8 mouse cellular contexts compared by ENCODE assay signal in the genomic region with DNA sequence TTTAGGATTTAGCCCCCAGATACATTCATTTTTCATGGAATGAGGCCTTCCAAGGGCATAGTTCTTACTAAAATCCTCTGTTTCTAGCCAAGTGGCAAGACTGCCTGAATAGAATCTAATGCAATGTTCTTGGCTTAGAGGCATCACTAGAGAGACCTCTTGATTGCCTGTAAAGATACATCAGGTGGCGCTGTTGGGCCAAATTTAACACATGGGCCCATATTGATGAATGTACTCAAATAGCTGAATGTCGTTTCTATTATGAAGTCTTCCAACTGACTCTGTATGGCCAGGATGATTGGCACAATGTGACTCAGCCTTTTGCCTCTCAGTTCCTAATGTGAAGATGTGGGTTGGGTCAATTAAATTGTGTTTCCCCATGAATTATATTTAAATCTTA.
A peak's percentile ranks its signal among the peaks of the same experiment; 100 is the strongest.
DNase-seq lines count a peak whose midpoint lies in the region; TF ChIP-seq lines count a peak whose summit lies in the region.
"Had no signal": no experiment of that assay in that cellular context is flagged by ENCODE, and none has a peak within 500 bp of the region (broad histone marks: within the 10 kb centered on the region; RNA-seq: fewer than 3 reads in every experiment).

No protein-coding gene starts in this region.

- no peaks in the 10 kb centered on the region for H3K27me3 ChIP-seq in MEL (ENCODE audit: control insufficient read depth in 1 of 2, insufficient read depth in 2 of 2, low read length in 2 of 2)
- H3K27me3 ChIP-seq: embryonic facial prominence, embryonic 13.5 days had no signal

- no peaks in the 10 kb centered on the region for H3K9me3 ChIP-seq in MEL (replicated peaks; ENCODE audit: insufficient read depth, low read length)
- H3K9me3 ChIP-seq: embryonic facial prominence, embryonic 13.5 days had no signal

- peaks cover 0 to 14% of the 10 kb centered on the region in 2 experiments; a peak in 2 of 4 replicates for H3K36me3 ChIP-seq in MEL (ENCODE audit: control insufficient read depth in 1 of 2, insufficient read depth in 2 of 2, low read length in 2 of 2)
- H3K36me3 ChIP-seq: embryonic facial prominence, embryonic 13.5 days had no signal

- TF ChIP-seq RAD21 in MEL (IDR thresholded peaks at IDR 0.05; ENCODE audit: low read depth, low read length), result peak; percentile 95

- no peak overlapping the region for H3K4me3 ChIP-seq in MEL (ENCODE audit: control insufficient read depth in 1 of 2, insufficient read depth in 1 of 2, low read depth in 2 of 2, low read length in 2 of 2)
- H3K4me3 ChIP-seq: embryonic facial prominence, embryonic 13.5 days had no signal

- H3K9ac ChIP-seq in MEL (ENCODE audit: control insufficient read depth, low read depth, low read length, poor library complexity, severe bottlenecking), result no peak overlapping the region
- H3K9ac ChIP-seq: embryonic facial prominence, embryonic 13.5 days had no signal

- no peak overlapping the region for H3K27ac ChIP-seq in MEL (ENCODE audit: control insufficient read depth, low read depth, low read length)
- H3K27ac ChIP-seq: embryonic facial prominence, embryonic 13.5 days had no signal

- no peak for TF ChIP-seq EP300 in MEL (IDR thresholded peaks at IDR 0.05; ENCODE audit: low read depth in 1 of 2, low read length in 2 of 2)

- intact Hi-C loops in left cerebral cortex, postnatal 14 days (cut with DNase I), result no loop called here

- peak; percentile 18 to 84 (median 42); a peak in 5 of 6 replicates for TF ChIP-seq CTCF in MEL (IDR thresholded peaks at IDR 0.05 in 2 of 3, conservative IDR thresholded peaks at IDR 0.05 in 1 of 3; ENCODE audit: control insufficient read depth in 1 of 3, insufficient read depth in 1 of 3, low read depth in 2 of 3, low read length in 3 of 3, poor library complexity in 1 of 3, severe bottlenecking in 1 of 3)

- DNase-seq in MEL (ENCODE audit: low read depth, low spot score) (peak; percentile 81), adipocyte (ENCODE audit: low spot score) (peak; percentile 16)
- DNase-seq in frontal cortex, postnatal 36 days (ENCODE audit: low spot score in 2 of 2), result peak; percentile 16 to 72
- peak; percentile 59 to 71 for DNase-seq in left cerebral cortex, postnatal 14 days (ENCODE audit: low spot score in 2 of 2)
- peak; percentile 57 for DNase-seq in right cerebral cortex, adult 2 months (ENCODE audit: low spot score in 2 of 2)
- no peak for DNase-seq in ovary, adult 18-20 months (ENCODE audit: low spot score)
- no peak for DNase-seq in ovary, postnatal 36 days (ENCODE audit: low spot score)

- no peak for TF ChIP-seq POLR2A in MEL (IDR thresholded peaks at IDR 0.05; ENCODE audit: control insufficient read depth in 1 of 2, insufficient read depth in 1 of 2, low read depth in 1 of 2, low read length in 2 of 2, poor library complexity in 1 of 2)

- no peaks in the 10 kb centered on the region for H3K79me2 ChIP-seq in MEL (ENCODE audit: control insufficient read depth, insufficient read depth, low read length, poor library complexity)

- peaks cover 2 to 6% of the 10 kb centered on the region in 2 experiments; a peak in 2 of 4 replicates for H3K4me1 ChIP-seq in MEL (ENCODE audit: control insufficient read depth in 1 of 2, insufficient read depth in 2 of 2, low read length in 2 of 2)
- H3K4me1 ChIP-seq: embryonic facial prominence, embryonic 13.5 days had no signal

TF ChIP-seq in MEL, 35 proteins besides CTCF, POLR2A, EP300 and RAD21:
- peak; percentile 96 for TF ChIP-seq ZC3H11A (IDR thresholded peaks at IDR 0.05; ENCODE audit: low read depth, low read length)
- no peak for TF ChIP-seq USF2 (IDR thresholded peaks at IDR 0.05; ENCODE audit: borderline replicate concordance in 1 of 2, insufficient read depth in 1 of 2, low read depth in 1 of 2, low read length in 2 of 2)
- peak; percentile 92 for TF ChIP-seq SMC3 (IDR thresholded peaks at IDR 0.05; ENCODE audit: low read depth, low read length)

Comparison
In these comparisons a context has a peak if more than half of its experiments do, and no peak if none do; other contexts are left out.
1. DNase-seq: peak in MEL (single experiment), adipocyte (single experiment), frontal cortex, postnatal 36 days (2 of 2), left cerebral cortex, postnatal 14 days (2 of 2) and right cerebral cortex, adult 2 months (2 of 2); none in ovary, adult 18-20 months (single experiment) and ovary, postnatal 36 days (single experiment).